Mouse (Mus musculus): ENCODE data around the gene Dolpp1. TPM values are rescaled to one million over a fixed set of nuclear protein-coding genes. Genes with fewer than 3 reads are reported as not detected.
A peak's percentile ranks its signal among the peaks of the same experiment; 100 is the strongest.

The Dolpp1 gene
- polyA plus RNA-seq, 1 experiment = 24.4 TPM

- Histone ChIP-seq H3K4me1 (peaks cover 51% of the 10 kb centered on the region), H3K4me3 (replicated peaks) (peak overlapping the region; percentile 66), H3K36me3 (replicated peaks; ENCODE audit: low read length) (peaks cover 100% of the 10 kb centered on the region), H3K27me3 (replicated peaks) (no peaks in the 10 kb centered on the region), H3K9me3 (no peaks in the 10 kb centered on the region)
- no peak for TF ChIP-seq GATA1 (IDR thresholded peaks at IDR 0.05; ENCODE audit: borderline replicate concordance, low read length)
- no peak for TF ChIP-seq FLI1 (IDR thresholded peaks at IDR 0.05; ENCODE audit: low read length)
Measured at GRCm38 (mm10) chr2:30403870-30404269, 11.8 kb downstream of the Dolpp1 start.

- Histone ChIP-seq H3K27me3 (replicated peaks) (no peaks in the 10 kb centered on the region), H3K9me3 (no peaks in the 10 kb centered on the region), H3K4me3 (replicated peaks) (peak overlapping the region; percentile 70), H3K36me3 (replicated peaks; ENCODE audit: low read length) (peaks cover 98% of the 10 kb centered on the region), H3K4me1 (peaks cover 71% of the 10 kb centered on the region)
- no peak for TF ChIP-seq GATA1 (IDR thresholded peaks at IDR 0.05; ENCODE audit: borderline replicate concordance, low read length)
- no peak for TF ChIP-seq FLI1 (IDR thresholded peaks at IDR 0.05; ENCODE audit: low read length)
Measured at GRCm38 (mm10) chr2:30407221-30407620, 15.2 kb downstream of the Dolpp1 start.

- peaks cover 98% of the 10 kb centered on the region for H3K36me3 ChIP-seq (replicated peaks; ENCODE audit: low read length)
- no peaks in the 10 kb centered on the region for H3K9me3 ChIP-seq
- H3K4me3 ChIP-seq (replicated peaks) = peak overlapping the region; percentile 69
- H3K4me1 ChIP-seq = peaks cover 73% of the 10 kb centered on the region
- H3K27me3 ChIP-seq (replicated peaks) = no peaks in the 10 kb centered on the region
- no peak for TF ChIP-seq GATA1 (IDR thresholded peaks at IDR 0.05; ENCODE audit: borderline replicate concordance, low read length)
- TF ChIP-seq FLI1 (IDR thresholded peaks at IDR 0.05; ENCODE audit: low read length) = no peak
Measured at GRCm38 (mm10) chr2:30407778-30408177, 15.7 kb downstream of the Dolpp1 start.

GRCm38 (mm10) chr2:30408452-30409100, 16.5 kb downstream of the Dolpp1 start:
- H3K4me3 ChIP-seq (replicated peaks) = peak overlapping the region; percentile 30
- H3K9me3 ChIP-seq = no peaks in the 10 kb centered on the region
- peaks cover 98% of the 10 kb centered on the region for H3K36me3 ChIP-seq (replicated peaks; ENCODE audit: low read length)
- no peaks in the 10 kb centered on the region for H3K27me3 ChIP-seq (replicated peaks)
- no peak for TF ChIP-seq GATA1 (IDR thresholded peaks at IDR 0.05; ENCODE audit: borderline replicate concordance, low read length)
- TF ChIP-seq FLI1 (IDR thresholded peaks at IDR 0.05; ENCODE audit: low read length) = no peak
- H3K4me1 ChIP-seq = peaks cover 77% of the 10 kb centered on the region

GRCm38 (mm10) chr2:30409454-30410176, 17.6 kb downstream of the Dolpp1 start:
- no peaks in the 10 kb centered on the region for H3K9me3 ChIP-seq
- peak overlapping the region; percentile 50 for H3K4me3 ChIP-seq (replicated peaks)
- H3K36me3 ChIP-seq (replicated peaks; ENCODE audit: low read length) = peaks cover 95% of the 10 kb centered on the region
- no peaks in the 10 kb centered on the region for H3K27me3 ChIP-seq (replicated peaks)
- TF ChIP-seq GATA1 (IDR thresholded peaks at IDR 0.05; ENCODE audit: borderline replicate concordance, low read length) (no peak), FLI1 (IDR thresholded peaks at IDR 0.05; ENCODE audit: low read length) (no peak)
- peaks cover 84% of the 10 kb centered on the region for H3K4me1 ChIP-seq

GRCm38 (mm10) chr2:30413038-30413973, 21.3 kb downstream of the Dolpp1 start:
- Histone ChIP-seq H3K4me1 (peaks cover 79% of the 10 kb centered on the region), H3K27me3 (replicated peaks) (no peaks in the 10 kb centered on the region), H3K4me3 (replicated peaks) (peak overlapping the region; percentile 83), H3K36me3 (replicated peaks; ENCODE audit: low read length) (peaks cover 62% of the 10 kb centered on the region), H3K9me3 (no peaks in the 10 kb centered on the region)
- TF ChIP-seq GATA1 (IDR thresholded peaks at IDR 0.05; ENCODE audit: borderline replicate concordance, low read length) = no peak
- no peak for TF ChIP-seq FLI1 (IDR thresholded peaks at IDR 0.05; ENCODE audit: low read length)

GRCm38 (mm10) chr2:30414101-30414500, 22.0 kb downstream of the Dolpp1 start:
- peaks cover 79% of the 10 kb centered on the region for H3K4me1 ChIP-seq
- no peaks in the 10 kb centered on the region for H3K27me3 ChIP-seq (replicated peaks)
- peaks cover 57% of the 10 kb centered on the region for H3K36me3 ChIP-seq (replicated peaks; ENCODE audit: low read length)
- TF ChIP-seq GATA1 (IDR thresholded peaks at IDR 0.05; ENCODE audit: borderline replicate concordance, low read length) (no peak), FLI1 (IDR thresholded peaks at IDR 0.05; ENCODE audit: low read length) (no peak)
- H3K9me3 ChIP-seq = no peaks in the 10 kb centered on the region
- H3K4me3 ChIP-seq (replicated peaks) = peak overlapping the region; percentile 96

GRCm38 (mm10) chr2:30414681-30415080, 22.6 kb downstream of the Dolpp1 start:
- Histone ChIP-seq H3K27me3 (replicated peaks) (no peaks in the 10 kb centered on the region), H3K9me3 (no peaks in the 10 kb centered on the region), H3K4me3 (replicated peaks) (peak overlapping the region; percentile 96), H3K36me3 (replicated peaks; ENCODE audit: low read length) (peaks cover 55% of the 10 kb centered on the region), H3K4me1 (peaks cover 77% of the 10 kb centered on the region)
- no peak for TF ChIP-seq GATA1 (IDR thresholded peaks at IDR 0.05; ENCODE audit: borderline replicate concordance, low read length)
- no peak for TF ChIP-seq FLI1 (IDR thresholded peaks at IDR 0.05; ENCODE audit: low read length)

- TF ChIP-seq GATA1 (IDR thresholded peaks at IDR 0.05; ENCODE audit: borderline replicate concordance, low read length) = no peak
- no peak for TF ChIP-seq FLI1 (IDR thresholded peaks at IDR 0.05; ENCODE audit: low read length)
- Histone ChIP-seq H3K27me3 (replicated peaks) (no peaks in the 10 kb centered on the region), H3K4me3 (replicated peaks) (peak within 1 kb of the TSS; percentile 96), H3K9me3 (no peaks in the 10 kb centered on the region), H3K4me1 (peaks cover 74% of the 10 kb centered on the region), H3K36me3 (replicated peaks; ENCODE audit: low read length) (peaks cover 52% of the 10 kb centered on the region)
Measured at GRCm38 (mm10) chr2:30415157-30415935, 23.3 kb downstream of the Dolpp1 start, which contains the start of gene Crat. TSS of gene Crat (minus strand) at chr2:30415813.

Data from megakaryocyte, embryonic 14.5 days (primary cell).